8 mouse cellular contexts compared by ENCODE assay signal in the genomic region with DNA sequence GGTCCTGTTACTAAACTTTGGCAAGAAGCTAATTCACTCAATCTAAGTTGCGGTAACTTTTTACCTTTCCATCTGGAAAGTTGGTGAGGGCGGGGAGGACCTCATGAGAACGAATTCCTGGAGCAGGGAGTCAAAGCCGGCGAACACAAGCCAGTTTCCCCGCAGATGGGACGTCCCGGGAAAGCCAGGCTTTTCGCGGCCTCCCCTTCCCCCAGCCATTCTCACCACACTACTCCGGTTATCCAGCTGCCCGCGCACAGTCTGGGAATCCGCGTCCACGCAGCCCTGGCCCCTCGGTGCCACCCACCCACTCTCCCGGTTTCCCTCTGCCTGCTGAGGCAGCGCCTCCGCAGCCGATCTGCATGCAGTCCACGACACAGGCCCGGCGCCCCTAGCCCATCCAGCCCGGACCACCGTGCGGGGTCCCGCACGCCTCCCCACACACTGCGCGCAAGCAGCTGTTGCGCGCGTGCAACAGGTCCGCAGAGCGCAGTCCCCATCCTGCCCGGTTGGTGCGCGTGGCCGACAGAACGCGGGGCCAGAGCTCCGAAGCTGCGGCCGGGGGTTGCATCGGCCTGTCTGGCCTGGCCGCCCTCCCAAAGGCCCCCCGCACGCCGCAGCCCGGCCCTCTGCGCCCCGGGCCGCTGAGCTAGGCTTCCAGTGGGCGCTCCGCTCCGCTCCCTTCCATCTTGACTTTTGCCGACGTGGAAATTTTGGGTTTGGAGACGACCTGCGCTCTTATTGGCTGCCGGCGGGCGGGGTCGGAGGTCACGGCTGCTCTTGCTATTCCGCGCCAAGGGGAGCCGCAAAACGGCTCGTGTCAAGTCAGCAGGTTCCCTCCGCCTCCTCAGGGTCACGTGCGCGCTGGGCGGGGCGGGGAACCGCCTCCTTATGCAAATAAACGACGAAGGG.
A peak's percentile ranks its signal among the peaks of the same experiment; 100 is the strongest.
DNase-seq lines count a peak whose midpoint lies in the region; ATAC-seq and TF ChIP-seq lines count a peak whose summit lies in the region.

No protein-coding gene starts in this region.

- TF ChIP-seq POLR2A in testis, adult 2 months (IDR thresholded peaks at IDR 0.05; ENCODE audit: control insufficient read depth, low read depth, low read length), result no peak; the same call in 1 of the 2 replicates

- H3K4me2 ChIP-seq in forebrain, embryonic 11.5 days (ENCODE audit: low read depth, low read length, severe bottlenecking), result peak overlapping the region; percentile 99
- H3K4me2 ChIP-seq in heart, embryonic 16.5 days (ENCODE audit: low read depth, low read length), result peak overlapping the region; percentile 94
- peak overlapping the region; percentile 92 for H3K4me2 ChIP-seq in liver, embryonic 15.5 days
- peak overlapping the region; percentile 96 for H3K4me2 ChIP-seq in neural tube, embryonic 13.5 days

- H3K9ac ChIP-seq in forebrain, embryonic 11.5 days (ENCODE audit: low read length), result peak overlapping the region; percentile 72
- peak overlapping the region; percentile 93 for H3K9ac ChIP-seq in heart, embryonic 16.5 days (ENCODE audit: low read length)
- peak overlapping the region; percentile 64 for H3K9ac ChIP-seq in liver, embryonic 15.5 days
- H3K9ac ChIP-seq in neural tube, embryonic 13.5 days, result peak overlapping the region; percentile 71

- no peaks in the 10 kb centered on the region for H3K36me3 ChIP-seq in forebrain, embryonic 11.5 days (ENCODE audit: control insufficient read depth, insufficient read depth, low read length)
- H3K36me3 ChIP-seq in heart, embryonic 16.5 days (ENCODE audit: control insufficient read depth, insufficient read depth), result no peaks in the 10 kb centered on the region
- no peaks in the 10 kb centered on the region for H3K36me3 ChIP-seq in liver, embryonic 15.5 days (replicated peaks)
- H3K36me3 ChIP-seq in neural tube, embryonic 13.5 days, result no peaks in the 10 kb centered on the region
- H3K36me3 ChIP-seq in testis, adult 2 months (ENCODE audit: control insufficient read depth, insufficient read depth, low read length), result no peaks in the 10 kb centered on the region

- no peak for TF ChIP-seq CTCF in testis, adult 2 months (IDR thresholded peaks at IDR 0.05; ENCODE audit: control insufficient read depth, insufficient read depth, insufficient replicate concordance, low read depth, low read length)

- H3K27ac ChIP-seq in forebrain, embryonic 11.5 days (ENCODE audit: low read depth, low read length), result no peak overlapping the region
- H3K27ac ChIP-seq in heart, embryonic 16.5 days (ENCODE audit: low read length), result peak overlapping the region; percentile 85
- H3K27ac ChIP-seq in liver, embryonic 15.5 days (replicated peaks), result peak overlapping the region; percentile 67
- peak overlapping the region; percentile 54 for H3K27ac ChIP-seq in neural tube, embryonic 13.5 days (replicated peaks)
- H3K27ac ChIP-seq in testis, adult 2 months (ENCODE audit: control insufficient read depth, insufficient read depth, low read depth, low read length), result peak overlapping the region; percentile 86

- H3K27me3 ChIP-seq in forebrain, embryonic 11.5 days (ENCODE audit: control insufficient read depth, insufficient read depth, low read length), result no peaks in the 10 kb centered on the region
- no peaks in the 10 kb centered on the region for H3K27me3 ChIP-seq in heart, embryonic 16.5 days (ENCODE audit: control insufficient read depth, insufficient read depth, low read length)
- peaks cover 4% of the 10 kb centered on the region; the same call in 1 of the 2 replicates for H3K27me3 ChIP-seq in liver, embryonic 15.5 days
- H3K27me3 ChIP-seq in neural tube, embryonic 13.5 days, result peaks cover 20% of the 10 kb centered on the region
- H3K27me3 ChIP-seq in testis, adult 2 months (ENCODE audit: control insufficient read depth, insufficient read depth, low read length), result no peaks in the 10 kb centered on the region

- ATAC-seq in forebrain, embryonic 11.5 days (replicated peaks; ENCODE audit: low FRiP score), result peak; percentile 87
- ATAC-seq in heart, embryonic 16.5 days (replicated peaks; ENCODE audit: extremely low read depth, insufficient read depth, low FRiP score), result peak; percentile 89
- ATAC-seq in liver, embryonic 15.5 days (ENCODE audit: insufficient read depth), result peak; percentile 87
- peak; percentile 86 for ATAC-seq in neural tube, embryonic 13.5 days (ENCODE audit: low read depth)

- H3K4me3 ChIP-seq in forebrain, embryonic 11.5 days (ENCODE audit: low read depth, low read length), result peak overlapping the region; percentile 64
- peak overlapping the region; percentile 87 for H3K4me3 ChIP-seq in heart, embryonic 16.5 days (ENCODE audit: low read length)
- H3K4me3 ChIP-seq in liver, embryonic 15.5 days (replicated peaks), result peak overlapping the region; percentile 70
- H3K4me3 ChIP-seq in neural tube, embryonic 13.5 days, result peak overlapping the region; percentile 54
- H3K4me3 ChIP-seq in testis, adult 2 months (ENCODE audit: control insufficient read depth, low read depth, low read length), result peak overlapping the region; percentile 81

- peaks cover 4% of the 10 kb centered on the region; the same call in 1 of the 2 replicates for H3K4me1 ChIP-seq in forebrain, embryonic 11.5 days (replicated peaks; ENCODE audit: control insufficient read depth, insufficient read depth, low read length)
- H3K4me1 ChIP-seq in heart, embryonic 16.5 days (ENCODE audit: control insufficient read depth, insufficient read depth, low read length), result peaks cover 14% of the 10 kb centered on the region
- H3K4me1 ChIP-seq in liver, embryonic 15.5 days (replicated peaks), result peaks cover 28% of the 10 kb centered on the region
- peaks cover 18% of the 10 kb centered on the region for H3K4me1 ChIP-seq in neural tube, embryonic 13.5 days (replicated peaks)
- H3K4me1 ChIP-seq in testis, adult 2 months (ENCODE audit: control insufficient read depth, insufficient read depth, low read length), result peaks cover 20% of the 10 kb centered on the region

- DNase-seq in CD4-positive, CD25-positive, alpha-beta regulatory T cell, adult 2 months (ENCODE audit: low read depth, low spot score), result peak; percentile 84
- DNase-seq in adrenal gland, postnatal 4 days (ENCODE audit: low spot score in 2 of 2), result peak; percentile 78 to 90
- DNase-seq in forebrain, embryonic 11.5 days (ENCODE audit: low spot score), result peak; percentile 95
- peak; percentile 86 to 93 for DNase-seq in kidney, postnatal 25 days

- WGBS in forebrain, embryonic 11.5 days, result under 1% methylated on average over 68 of the region's 80 CpGs
- under 1% methylated on average over 80 of the region's 80 CpGs for WGBS in heart, embryonic 16.5 days
- under 1% methylated on average over 77 of the region's 80 CpGs for WGBS in liver, embryonic 15.5 days (ENCODE audit: insufficient replicate concordance)
- WGBS in neural tube, embryonic 13.5 days, result under 1% methylated on average over 79 of the region's 80 CpGs

- H3K9me3 ChIP-seq in forebrain, embryonic 11.5 days (ENCODE audit: control insufficient read depth, low read length), result no peaks in the 10 kb centered on the region
- no peaks in the 10 kb centered on the region for H3K9me3 ChIP-seq in heart, embryonic 16.5 days (replicated peaks; ENCODE audit: control insufficient read depth, low read length)
- no peaks in the 10 kb centered on the region for H3K9me3 ChIP-seq in liver, embryonic 15.5 days (replicated peaks)
- no peaks in the 10 kb centered on the region for H3K9me3 ChIP-seq in neural tube, embryonic 13.5 days
